Mouse (Mus musculus): ENCODE measurements at regions not wholly inside any gene's neighbourhood (a gene's known extent, or its start where the extent isn't known, plus 50 kb on each side); places are given as distances from the start of the nearest gene placed in this dataset.

DNA sequence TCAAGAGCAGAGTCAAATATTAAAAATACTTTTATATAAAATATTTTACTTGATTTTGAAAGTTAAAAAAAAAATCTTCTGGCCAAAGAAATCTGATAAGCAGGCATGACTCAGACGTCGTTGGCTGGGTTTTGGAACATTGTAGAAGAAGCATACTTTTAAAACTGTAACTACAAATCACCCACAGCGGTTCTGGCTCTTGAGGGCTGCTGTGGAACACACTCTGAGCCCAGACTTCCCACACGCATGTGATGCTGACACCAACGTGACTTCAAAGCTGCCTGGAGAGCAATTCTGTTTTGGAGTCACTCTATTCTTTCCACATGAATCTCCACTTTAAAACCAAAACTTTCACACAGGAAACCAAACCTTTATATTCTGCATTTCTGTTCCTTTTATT, 1649.2 kb downstream of the Efnb2 start:
- no peak overlapping the region for H3K27ac ChIP-seq (ENCODE audit: insufficient read depth, low read length)
- no peak overlapping the region for H3K4me3 ChIP-seq (ENCODE audit: low read depth, low read length)

DNA sequence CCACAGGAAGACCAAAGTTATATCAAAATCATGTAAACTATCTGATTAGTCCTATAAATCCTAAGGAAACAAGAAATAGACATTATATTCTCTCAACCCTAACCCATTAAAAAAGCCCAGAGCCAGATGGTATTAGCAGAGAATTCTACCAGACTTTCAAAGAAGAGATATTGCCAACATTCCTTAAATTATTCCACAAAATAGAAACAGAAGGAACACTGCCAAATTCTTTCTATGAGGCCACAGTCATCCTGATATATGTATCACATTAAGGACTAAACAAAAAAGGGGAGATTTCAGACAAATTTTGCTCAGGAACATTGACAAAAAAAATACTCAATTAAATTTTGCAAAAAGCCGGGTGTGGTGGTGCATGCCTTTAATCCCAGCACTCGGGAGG, 1669.5 kb downstream of the Efnb2 start:
- H3K27me3 ChIP-seq (ENCODE audit: control insufficient read depth, insufficient read depth, low read length, poor library complexity, severe bottlenecking), result no peaks in the 10 kb centered on the region
- no peak overlapping the region for H3K9ac ChIP-seq (ENCODE audit: low read depth, poor library complexity, severe bottlenecking)
- H3K4me3 ChIP-seq (ENCODE audit: low read depth, low read length), result no peak overlapping the region
- H3K36me3 ChIP-seq (ENCODE audit: control insufficient read depth, insufficient read depth, low read length, poor library complexity, severe bottlenecking), result no peaks in the 10 kb centered on the region
- peaks cover 10% of the 10 kb centered on the region; the same call in 1 of the 2 replicates for H3K9me3 ChIP-seq (replicated peaks; ENCODE audit: control insufficient read depth, insufficient read depth, low read length, poor library complexity, severe bottlenecking)
- no peak for TF ChIP-seq EP300 (IDR thresholded peaks at IDR 0.05; ENCODE audit: insufficient read depth, low read depth, low read length)
- no peak for TF ChIP-seq POLR2A (IDR thresholded peaks at IDR 0.05; ENCODE audit: insufficient read depth, low read length)
- TF ChIP-seq CTCF (IDR thresholded peaks at IDR 0.05; ENCODE audit: low read depth, low read length), result no peak
- no peaks in the 10 kb centered on the region for H3K4me1 ChIP-seq (ENCODE audit: control insufficient read depth, insufficient read depth, low read length)
- H3K27ac ChIP-seq (ENCODE audit: insufficient read depth, low read length), result no peak overlapping the region

More for the DNA sequence above, 1649.2 kb downstream of the Efnb2 start:
- H3K9me3 ChIP-seq (replicated peaks; ENCODE audit: control insufficient read depth, insufficient read depth, low read length, poor library complexity, severe bottlenecking), result no peaks in the 10 kb centered on the region
- H3K4me1 ChIP-seq (ENCODE audit: control insufficient read depth, insufficient read depth, low read length), result no peaks in the 10 kb centered on the region
- no peaks in the 10 kb centered on the region for H3K36me3 ChIP-seq (ENCODE audit: control insufficient read depth, insufficient read depth, low read length, poor library complexity, severe bottlenecking)
- no peak for TF ChIP-seq EP300 (IDR thresholded peaks at IDR 0.05; ENCODE audit: insufficient read depth, low read depth, low read length)
- TF ChIP-seq POLR2A (IDR thresholded peaks at IDR 0.05; ENCODE audit: insufficient read depth, low read length), result no peak
- TF ChIP-seq CTCF (IDR thresholded peaks at IDR 0.05; ENCODE audit: low read depth, low read length), result no peak
- H3K27me3 ChIP-seq (ENCODE audit: control insufficient read depth, insufficient read depth, low read length, poor library complexity, severe bottlenecking), result no peaks in the 10 kb centered on the region; the same call in 1 of the 2 replicates
- H3K9ac ChIP-seq (ENCODE audit: low read depth, poor library complexity, severe bottlenecking), result no peak overlapping the region

DNA sequence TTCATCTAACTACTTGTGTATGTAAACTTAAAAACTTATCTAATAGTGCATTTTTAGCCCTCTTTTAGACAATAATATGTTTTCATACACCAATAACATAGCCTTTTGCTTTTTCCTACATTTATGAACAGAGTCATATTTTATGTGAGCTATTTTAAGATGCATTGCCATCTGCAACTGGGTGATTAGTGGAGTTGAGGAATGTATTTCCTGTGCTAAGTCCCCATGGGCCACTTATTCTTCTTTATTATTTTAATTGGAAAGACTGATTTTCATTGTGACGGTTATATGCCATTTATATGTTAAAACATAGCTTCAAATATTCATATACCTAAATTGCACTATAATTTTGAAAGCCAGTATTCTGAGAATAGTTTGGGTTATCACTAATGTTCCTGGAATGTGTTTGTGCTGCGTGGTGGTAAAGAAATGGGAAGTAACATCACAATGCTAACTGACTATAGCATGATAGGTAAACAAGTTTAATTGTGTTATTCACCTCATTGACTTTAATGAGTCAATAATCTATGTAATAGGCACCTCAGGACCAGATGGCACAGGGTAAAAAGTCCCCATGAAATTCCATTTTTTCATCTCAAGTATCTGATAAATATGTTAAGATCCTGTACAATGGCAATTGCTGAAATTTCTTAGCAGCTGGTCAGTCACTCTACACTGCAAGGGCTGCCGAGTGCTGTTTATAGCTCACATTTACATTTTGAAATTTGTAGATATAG, 1671.5 kb downstream of the Efnb2 start:
- Histone ChIP-seq H3K36me3 (ENCODE audit: control insufficient read depth, insufficient read depth, low read length, poor library complexity, severe bottlenecking) (no peaks in the 10 kb centered on the region), H3K4me3 (ENCODE audit: low read depth, low read length) (no peak overlapping the region), H3K4me1 (ENCODE audit: control insufficient read depth, insufficient read depth, low read length) (no peaks in the 10 kb centered on the region), H3K27me3 (ENCODE audit: control insufficient read depth, insufficient read depth, low read length, poor library complexity, severe bottlenecking) (no peaks in the 10 kb centered on the region), H3K27ac (ENCODE audit: insufficient read depth, low read length) (no peak overlapping the region), H3K9ac (ENCODE audit: low read depth, poor library complexity, severe bottlenecking) (no peak overlapping the region), H3K9me3 (replicated peaks; ENCODE audit: control insufficient read depth, insufficient read depth, low read length, poor library complexity, severe bottlenecking) (peaks cover 10% of the 10 kb centered on the region; the same call in 1 of the 2 replicates)
- TF ChIP-seq CTCF (IDR thresholded peaks at IDR 0.05; ENCODE audit: low read depth, low read length) (no peak), POLR2A (IDR thresholded peaks at IDR 0.05; ENCODE audit: insufficient read depth, low read length) (no peak), EP300 (IDR thresholded peaks at IDR 0.05; ENCODE audit: insufficient read depth, low read depth, low read length) (no peak)

DNA sequence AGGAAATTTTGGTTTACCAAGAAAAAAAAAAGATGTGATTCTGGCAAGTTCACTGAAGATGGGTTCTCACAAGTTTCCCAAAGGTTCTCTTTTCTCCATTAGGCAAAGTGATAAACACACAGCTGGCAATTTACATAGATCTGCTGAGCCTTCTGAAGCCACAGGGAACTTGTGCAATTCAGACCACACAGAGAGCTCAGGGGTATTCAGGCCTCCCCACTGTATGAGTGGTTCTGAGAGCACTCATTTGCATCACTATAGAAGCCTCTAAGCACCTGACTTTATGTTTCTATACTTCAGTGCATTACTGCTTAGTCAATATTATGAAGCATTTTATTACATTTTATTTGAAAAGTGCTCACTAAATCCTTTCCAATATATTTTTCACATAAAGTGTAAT, 1687.1 kb downstream of the Efnb2 start:
- Histone ChIP-seq H3K9me3 (replicated peaks; ENCODE audit: control insufficient read depth, insufficient read depth, low read length, poor library complexity, severe bottlenecking) (no peaks in the 10 kb centered on the region; the same call in 1 of the 2 replicates), H3K4me3 (ENCODE audit: low read depth, low read length) (no peak overlapping the region), H3K36me3 (ENCODE audit: control insufficient read depth, insufficient read depth, low read length, poor library complexity, severe bottlenecking) (no peaks in the 10 kb centered on the region), H3K4me1 (ENCODE audit: control insufficient read depth, insufficient read depth, low read length) (no peaks in the 10 kb centered on the region), H3K9ac (ENCODE audit: low read depth, poor library complexity, severe bottlenecking) (no peak overlapping the region), H3K27me3 (ENCODE audit: control insufficient read depth, insufficient read depth, low read length, poor library complexity, severe bottlenecking) (no peaks in the 10 kb centered on the region), H3K27ac (ENCODE audit: insufficient read depth, low read length) (no peak overlapping the region)
- no peak for TF ChIP-seq CTCF (IDR thresholded peaks at IDR 0.05; ENCODE audit: low read depth, low read length)
- TF ChIP-seq POLR2A (IDR thresholded peaks at IDR 0.05; ENCODE audit: insufficient read depth, low read length), result no peak
- 0 out of 2 replicates have a peak, but pooled peaks have one; percentile 51 for TF ChIP-seq EP300 (IDR thresholded peaks at IDR 0.05; ENCODE audit: insufficient read depth, low read depth, low read length)

DNA sequence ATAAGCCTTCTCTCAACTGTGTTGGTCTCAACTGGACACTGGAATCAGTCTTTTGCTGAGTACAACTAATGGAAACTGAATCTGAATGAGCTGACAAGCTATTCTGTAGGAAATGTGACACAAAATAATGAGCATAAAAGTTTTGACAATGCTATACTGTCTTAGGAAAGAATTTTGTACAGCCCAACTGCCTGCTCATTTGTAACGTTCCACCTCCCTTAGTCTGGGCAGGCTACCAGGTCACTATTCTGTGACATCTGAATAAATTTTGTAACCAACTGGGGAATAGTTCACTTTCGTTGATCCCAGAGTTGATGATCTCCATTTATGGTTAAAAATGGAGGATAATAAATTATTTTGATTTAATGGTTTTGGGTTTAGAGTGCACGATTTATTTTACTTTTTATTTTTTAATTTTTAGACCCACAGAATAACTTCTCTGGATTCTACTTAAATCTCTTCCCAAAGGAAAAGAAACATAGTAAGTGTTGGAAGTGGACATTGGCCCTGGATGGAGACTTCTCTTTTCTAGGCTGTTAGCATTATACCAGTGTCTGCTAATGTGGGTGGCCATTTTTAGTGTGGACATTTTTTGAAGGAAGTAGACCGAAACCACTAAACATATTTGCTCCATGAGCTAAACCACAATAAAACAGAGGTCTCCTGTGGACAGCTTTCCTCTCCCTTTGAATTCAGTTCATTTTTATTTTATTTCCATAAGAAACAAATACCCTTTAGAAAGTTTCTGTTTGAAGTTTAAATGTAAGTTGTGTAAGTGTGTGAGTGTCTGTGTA, 1697.8 kb downstream of the Efnb2 start:
- H3K27me3 ChIP-seq (ENCODE audit: control insufficient read depth, insufficient read depth, low read length, poor library complexity, severe bottlenecking), result no peaks in the 10 kb centered on the region

More for the DNA sequence above, 1697.8 kb downstream of the Efnb2 start:
- H3K27ac ChIP-seq (ENCODE audit: insufficient read depth, low read length), result no peak overlapping the region
- TF ChIP-seq EP300 (IDR thresholded peaks at IDR 0.05; ENCODE audit: insufficient read depth, low read depth, low read length) (no peak), POLR2A (IDR thresholded peaks at IDR 0.05; ENCODE audit: insufficient read depth, low read length) (no peak), CTCF (IDR thresholded peaks at IDR 0.05; ENCODE audit: low read depth, low read length) (no peak)
- H3K36me3 ChIP-seq (ENCODE audit: control insufficient read depth, insufficient read depth, low read length, poor library complexity, severe bottlenecking), result no peaks in the 10 kb centered on the region
- no peaks in the 10 kb centered on the region for H3K9me3 ChIP-seq (replicated peaks; ENCODE audit: control insufficient read depth, insufficient read depth, low read length, poor library complexity, severe bottlenecking)
- no peak overlapping the region for H3K4me3 ChIP-seq (ENCODE audit: low read depth, low read length)
- no peaks in the 10 kb centered on the region for H3K4me1 ChIP-seq (ENCODE audit: control insufficient read depth, insufficient read depth, low read length)
- no peak overlapping the region for H3K9ac ChIP-seq (ENCODE audit: low read depth, poor library complexity, severe bottlenecking)
